Mouse (Mus musculus): ENCODE data around the gene F2rl2.

DNA sequence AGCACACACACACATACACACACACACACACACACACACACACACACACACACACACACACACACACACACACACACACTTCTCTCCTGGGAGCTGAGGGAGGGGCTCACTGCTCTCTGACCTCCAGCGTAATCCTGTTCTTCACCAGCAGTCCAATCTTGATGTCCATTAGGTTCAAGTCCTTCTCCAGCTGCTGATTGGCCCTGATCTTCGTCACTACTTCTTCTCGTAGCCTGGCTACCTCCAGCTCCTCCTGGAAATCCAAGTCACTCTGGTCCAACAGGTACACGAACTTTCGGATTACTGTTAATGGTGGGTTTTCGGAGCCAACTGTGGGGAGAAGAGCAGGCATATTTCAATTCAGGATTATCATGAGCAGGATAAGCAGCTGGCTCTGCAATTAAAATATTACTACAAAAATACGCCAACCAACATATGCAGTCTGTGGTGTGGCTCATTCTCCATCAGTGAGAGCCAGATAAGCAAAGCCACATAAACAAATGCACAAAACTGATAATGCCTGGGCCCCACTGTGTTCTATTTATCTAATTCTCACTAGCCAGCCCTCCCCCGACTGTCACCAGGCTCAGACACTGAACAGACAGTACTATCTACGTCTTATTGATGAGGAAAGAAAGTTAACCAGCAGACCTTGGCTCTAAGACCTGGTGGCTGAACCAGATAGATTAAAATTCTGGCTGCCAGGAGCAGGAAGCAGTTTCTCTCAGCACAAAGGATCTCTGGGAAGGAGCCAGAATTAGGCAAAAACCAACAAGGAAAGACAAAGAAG lies 25.4 kb upstream of the F2rl2 start:
- TF ChIP-seq POLR2A (IDR thresholded peaks at IDR 0.05; ENCODE audit: control insufficient read depth, extremely low read depth, insufficient read depth, low read length, poor library complexity) (no peak), CTCF (IDR thresholded peaks at IDR 0.05; ENCODE audit: borderline replicate concordance, control insufficient read depth, extremely low read depth, insufficient read depth, low read length, poor library complexity) (no peak)

All from thymus, adult 2 months (tissue).